Mouse (Mus musculus) testis, adult 2 months (tissue): ENCODE results near the gene Plcg2.

Experiments
- CTCF ChIP-seq: fragments of 200-500 bp; IDR thresholded peaks from 2 replicates; pipeline ENCODE4 v1.5.1; 2012; ENCODE audit warnings: low read depth, mild to moderate bottlenecking, inconsistent platforms, low read length, moderate library complexity; ENCODE audit not compliant: control insufficient read depth, insufficient read depth, insufficient replicate concordance
- POLR2A ChIP-seq: fragments of 200-500 bp; IDR thresholded peaks from 2 replicates; pipeline ENCODE4 v1.6.1; 2012; ENCODE audit warnings: low read depth, mild to moderate bottlenecking, inconsistent platforms, low read length, moderate library complexity; ENCODE audit not compliant: control insufficient read depth

- TF ChIP-seq CTCF (no peak), POLR2A (no peak)
Observed at GRCm38 (mm10) chr8:117471655-117472054, 26.4 kb upstream of the Plcg2 start.
